Mouse (Mus musculus): ENCODE data around the gene Fstl3. TPM values are rescaled to one million over a fixed set of nuclear protein-coding genes. Genes with fewer than 3 reads are reported as not detected.

The Fstl3 gene
- polyA plus RNA-seq, 1 experiment from 2014 or later, result 1.5 TPM

- no peak overlapping the region for H3K27ac ChIP-seq (ENCODE audit: low read depth, low read length)
- H3K9ac ChIP-seq (ENCODE audit: low read depth, low read length), result no peak overlapping the region
- H3K36me3 ChIP-seq (ENCODE audit: control insufficient read depth, insufficient read depth, low read length), result no peaks in the 10 kb centered on the region
- 42% methylated on average over 15 of the region's 15 CpGs for WGBS
- no peak overlapping the region for H3K4me3 ChIP-seq (ENCODE audit: low read depth, low read length)
- H3K4me2 ChIP-seq (replicated peaks; ENCODE audit: low read depth, low read length), result peak overlapping the region; percentile 11; the same call in 1 of the 2 replicates
- H3K9me3 ChIP-seq (ENCODE audit: control insufficient read depth, low read length), result no peaks in the 10 kb centered on the region
- H3K4me1 ChIP-seq (replicated peaks; ENCODE audit: control insufficient read depth, insufficient read depth, low read length), result peaks cover 11% of the 10 kb centered on the region
- no peak for ATAC-seq (ENCODE audit: low FRiP score)
- no peak for DNase-seq (ENCODE audit: low spot score)
- H3K27me3 ChIP-seq (ENCODE audit: control insufficient read depth, insufficient read depth, low read length), result no peaks in the 10 kb centered on the region
Observed at GRCm38 (mm10) chr10:79797326-79797725, 20.3 kb downstream of the Fstl3 start.

- Histone ChIP-seq H3K9ac (ENCODE audit: low read depth, low read length) (no peak overlapping the region), H3K4me1 (replicated peaks; ENCODE audit: control insufficient read depth, insufficient read depth, low read length) (peaks cover 20% of the 10 kb centered on the region), H3K4me3 (ENCODE audit: low read depth, low read length) (no peak overlapping the region), H3K9me3 (ENCODE audit: control insufficient read depth, low read length) (no peaks in the 10 kb centered on the region), H3K27me3 (ENCODE audit: control insufficient read depth, insufficient read depth, low read length) (no peaks in the 10 kb centered on the region), H3K36me3 (ENCODE audit: control insufficient read depth, insufficient read depth, low read length) (no peaks in the 10 kb centered on the region), H3K4me2 (replicated peaks; ENCODE audit: low read depth, low read length) (no peak overlapping the region), H3K27ac (ENCODE audit: low read depth, low read length) (0 out of 2 replicates have a peak overlapping the region, but pooled peaks have one; percentile 13)
- no peak for ATAC-seq (ENCODE audit: low FRiP score)
- no peak for DNase-seq (ENCODE audit: low spot score)
- WGBS, result 92% methylated on average over 12 of the region's 12 CpGs
Observed at GRCm38 (mm10) chr10:79798289-79798928, 21.3 kb downstream of the Fstl3 start.

DNA sequence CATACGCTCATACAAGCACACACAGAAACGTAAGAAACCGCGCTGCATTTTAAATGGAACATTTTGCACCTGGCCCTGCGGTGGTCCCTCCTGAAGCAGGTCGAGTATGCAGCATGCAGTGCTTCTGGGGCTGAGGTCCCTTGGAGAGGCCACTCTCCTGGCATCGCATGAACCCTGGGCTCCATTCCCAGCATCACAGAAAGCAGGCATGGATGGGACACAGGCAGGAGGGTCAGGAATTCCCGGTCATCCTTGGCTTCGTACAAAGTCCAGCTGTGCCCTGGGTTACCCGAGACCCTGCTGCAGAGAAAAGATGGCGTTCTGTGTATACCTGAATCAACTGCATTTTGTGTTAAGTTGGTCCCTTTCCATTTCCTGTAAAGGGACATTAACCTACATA, 23.4 kb downstream of the Fstl3 start:
- H3K9ac ChIP-seq (ENCODE audit: low read depth, low read length), result no peak overlapping the region
- 81% methylated on average over 11 of the region's 11 CpGs for WGBS
- no peaks in the 10 kb centered on the region for H3K9me3 ChIP-seq (ENCODE audit: control insufficient read depth, low read length)
- H3K36me3 ChIP-seq (ENCODE audit: control insufficient read depth, insufficient read depth, low read length), result no peaks in the 10 kb centered on the region
- H3K4me3 ChIP-seq (ENCODE audit: low read depth, low read length), result no peak overlapping the region
- H3K27ac ChIP-seq (ENCODE audit: low read depth, low read length), result no peak overlapping the region
- DNase-seq (ENCODE audit: low spot score) (no peak), ATAC-seq (ENCODE audit: low FRiP score) (no peak)
- no peak overlapping the region for H3K4me2 ChIP-seq (replicated peaks; ENCODE audit: low read depth, low read length)
- H3K27me3 ChIP-seq (ENCODE audit: control insufficient read depth, insufficient read depth, low read length), result no peaks in the 10 kb centered on the region
- H3K4me1 ChIP-seq (replicated peaks; ENCODE audit: control insufficient read depth, insufficient read depth, low read length), result peaks cover 32% of the 10 kb centered on the region

DNA sequence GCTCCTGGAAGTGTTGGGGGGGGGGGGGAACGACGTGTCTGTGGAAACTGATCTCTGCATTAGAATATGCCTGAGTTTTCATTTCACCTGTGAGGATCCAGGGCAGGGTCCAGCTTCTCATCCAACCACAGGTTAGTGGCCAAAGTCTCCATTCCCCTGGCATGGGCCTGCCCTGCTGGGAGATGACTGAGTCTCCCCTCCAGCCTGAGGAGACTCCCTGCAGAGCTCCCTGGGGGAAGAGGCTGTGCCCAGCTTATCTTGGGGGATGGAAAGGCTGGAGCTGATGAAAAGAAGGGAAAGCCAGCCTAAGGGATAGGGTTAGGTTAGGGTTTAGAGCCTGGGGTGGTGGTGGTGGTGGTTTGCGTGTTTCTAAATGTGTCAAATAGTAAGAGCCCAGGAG, 24.8 kb downstream of the Fstl3 start:
- ATAC-seq (ENCODE audit: low FRiP score), result no peak
- Histone ChIP-seq H3K4me1 (replicated peaks; ENCODE audit: control insufficient read depth, insufficient read depth, low read length) (peaks cover 36% of the 10 kb centered on the region), H3K4me3 (ENCODE audit: low read depth, low read length) (no peak overlapping the region), H3K27ac (ENCODE audit: low read depth, low read length) (peak overlapping the region; percentile 96), H3K9ac (ENCODE audit: low read depth, low read length) (peak overlapping the region; percentile 42; the same call in 1 of the 2 replicates), H3K9me3 (ENCODE audit: control insufficient read depth, low read length) (no peaks in the 10 kb centered on the region), H3K36me3 (ENCODE audit: control insufficient read depth, insufficient read depth, low read length) (no peaks in the 10 kb centered on the region), H3K27me3 (ENCODE audit: control insufficient read depth, insufficient read depth, low read length) (no peaks in the 10 kb centered on the region), H3K4me2 (replicated peaks; ENCODE audit: low read depth, low read length) (0 out of 2 replicates have a peak overlapping the region, but pooled peaks have one; percentile 11)
- no peak for DNase-seq (ENCODE audit: low spot score)
- WGBS, result 19% methylated on average over 3 of the region's 3 CpGs

- ATAC-seq (ENCODE audit: low FRiP score), result 0 out of 2 replicates have a peak, but pooled peaks have one; percentile 9
- Histone ChIP-seq H3K9me3 (ENCODE audit: control insufficient read depth, low read length) (no peaks in the 10 kb centered on the region), H3K36me3 (ENCODE audit: control insufficient read depth, insufficient read depth, low read length) (no peaks in the 10 kb centered on the region), H3K27me3 (ENCODE audit: control insufficient read depth, insufficient read depth, low read length) (no peaks in the 10 kb centered on the region), H3K4me3 (ENCODE audit: low read depth, low read length) (no peak overlapping the region), H3K9ac (ENCODE audit: low read depth, low read length) (peak overlapping the region; percentile 42; the same call in 1 of the 2 replicates), H3K27ac (ENCODE audit: low read depth, low read length) (peak overlapping the region; percentile 96), H3K4me2 (replicated peaks; ENCODE audit: low read depth, low read length) (0 out of 2 replicates have a peak overlapping the region, but pooled peaks have one; percentile 11), H3K4me1 (replicated peaks; ENCODE audit: control insufficient read depth, insufficient read depth, low read length) (peaks cover 33% of the 10 kb centered on the region)
- WGBS, result 42% methylated on average over 11 of the region's 11 CpGs
- no peak for DNase-seq (ENCODE audit: low spot score)
Observed at GRCm38 (mm10) chr10:79802331-79802971, 25.4 kb downstream of the Fstl3 start.

DNA sequence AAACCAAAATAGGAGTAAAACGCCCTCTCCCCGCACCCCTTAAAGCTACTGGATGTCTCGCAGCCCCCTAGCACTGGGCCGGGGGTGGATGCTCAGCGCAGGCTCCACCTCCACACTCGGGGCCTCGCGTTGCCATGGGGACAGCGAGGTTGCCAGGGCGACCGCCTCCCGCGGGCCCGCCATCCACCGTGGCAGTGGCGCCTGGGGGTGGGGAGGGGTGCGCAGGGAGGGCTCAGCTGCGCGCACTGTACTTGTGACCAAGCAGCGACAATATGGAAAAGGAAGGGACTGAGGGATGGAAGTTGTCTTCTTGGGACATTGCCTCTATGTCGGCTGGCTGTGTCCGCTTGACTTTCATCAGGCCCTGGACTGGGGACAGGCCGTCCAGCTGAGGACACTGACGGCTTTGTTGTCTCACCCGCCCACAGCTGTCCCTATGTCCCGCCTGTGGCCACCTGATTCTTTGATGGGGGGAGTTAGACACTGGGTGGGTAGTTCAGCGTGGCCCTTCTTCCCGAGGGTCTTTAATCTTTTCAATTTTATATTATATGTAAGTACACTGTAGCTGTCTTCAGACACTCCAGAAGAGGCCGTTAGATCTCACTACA, 26.7 kb downstream of the Fstl3 start:
- peak overlapping the region; percentile 46 for H3K9ac ChIP-seq (ENCODE audit: low read depth, low read length)
- peak overlapping the region; percentile 56 for H3K4me2 ChIP-seq (replicated peaks; ENCODE audit: low read depth, low read length)
- H3K4me3 ChIP-seq (ENCODE audit: low read depth, low read length), result peak overlapping the region; percentile 25
- DNase-seq (ENCODE audit: low spot score), result peak; percentile 95
- no peaks in the 10 kb centered on the region for H3K27me3 ChIP-seq (ENCODE audit: control insufficient read depth, insufficient read depth, low read length)
- ATAC-seq (ENCODE audit: low FRiP score), result peak; percentile 95
- 4% methylated on average over 29 of the region's 29 CpGs for WGBS
- H3K4me1 ChIP-seq (replicated peaks; ENCODE audit: control insufficient read depth, insufficient read depth, low read length), result peaks cover 33% of the 10 kb centered on the region
- no peaks in the 10 kb centered on the region for H3K9me3 ChIP-seq (ENCODE audit: control insufficient read depth, low read length)
- H3K27ac ChIP-seq (ENCODE audit: low read depth, low read length), result peak overlapping the region; percentile 96
- H3K36me3 ChIP-seq (ENCODE audit: control insufficient read depth, insufficient read depth, low read length), result no peaks in the 10 kb centered on the region

- Histone ChIP-seq H3K27me3 (ENCODE audit: control insufficient read depth, insufficient read depth, low read length) (no peaks in the 10 kb centered on the region), H3K4me1 (replicated peaks; ENCODE audit: control insufficient read depth, insufficient read depth, low read length) (peaks cover 33% of the 10 kb centered on the region), H3K36me3 (ENCODE audit: control insufficient read depth, insufficient read depth, low read length) (no peaks in the 10 kb centered on the region), H3K4me2 (replicated peaks; ENCODE audit: low read depth, low read length) (no peak overlapping the region), H3K4me3 (ENCODE audit: low read depth, low read length) (no peak overlapping the region), H3K27ac (ENCODE audit: low read depth, low read length) (no peak overlapping the region), H3K9me3 (ENCODE audit: control insufficient read depth, low read length) (no peaks in the 10 kb centered on the region), H3K9ac (ENCODE audit: low read depth, low read length) (0 out of 2 replicates have a peak overlapping the region, but pooled peaks have one; percentile 31)
- DNase-seq (ENCODE audit: low spot score) (no peak), ATAC-seq (ENCODE audit: low FRiP score) (no peak)
- 70% methylated on average over 11 of the region's 11 CpGs for WGBS
Observed at GRCm38 (mm10) chr10:79805636-79806035, 28.6 kb downstream of the Fstl3 start.

DNA sequence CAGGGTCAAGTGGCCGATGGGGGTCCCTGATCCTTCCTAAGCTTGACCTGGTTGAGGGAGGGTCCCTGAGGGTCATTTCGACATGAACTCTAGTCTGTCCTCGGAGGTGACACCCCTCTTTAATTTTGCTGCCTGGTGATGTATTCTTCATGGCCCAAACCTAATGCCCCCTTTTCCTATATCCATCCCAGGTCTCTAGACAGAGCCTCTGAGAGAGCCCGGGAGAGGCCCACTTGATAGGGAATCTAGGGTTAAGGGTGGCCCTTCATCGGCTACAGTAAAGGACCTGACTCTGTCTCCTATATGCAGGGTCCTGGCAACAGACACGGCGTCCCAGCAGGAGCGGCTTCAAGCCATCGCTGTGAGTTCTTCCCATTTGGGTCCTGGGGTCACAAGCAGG, 29.3 kb downstream of the Fstl3 start:
- WGBS, result 91% methylated on average over 9 of the region's 9 CpGs
- H3K4me2 ChIP-seq (replicated peaks; ENCODE audit: low read depth, low read length), result no peak overlapping the region
- no peaks in the 10 kb centered on the region for H3K27me3 ChIP-seq (ENCODE audit: control insufficient read depth, insufficient read depth, low read length)
- no peak overlapping the region for H3K27ac ChIP-seq (ENCODE audit: low read depth, low read length)
- H3K36me3 ChIP-seq (ENCODE audit: control insufficient read depth, insufficient read depth, low read length), result 0 out of 2 replicates have a peak, but pooled peaks cover 4% of the 10 kb centered on the region
- H3K9ac ChIP-seq (ENCODE audit: low read depth, low read length), result no peak overlapping the region
- DNase-seq (ENCODE audit: low spot score) (no peak), ATAC-seq (ENCODE audit: low FRiP score) (no peak)
- peaks cover 31% of the 10 kb centered on the region for H3K4me1 ChIP-seq (replicated peaks; ENCODE audit: control insufficient read depth, insufficient read depth, low read length)
- no peak overlapping the region for H3K4me3 ChIP-seq (ENCODE audit: low read depth, low read length)
- no peaks in the 10 kb centered on the region for H3K9me3 ChIP-seq (ENCODE audit: control insufficient read depth, low read length)

Data from hindbrain, embryonic 11.5 days (tissue).